Mouse (Mus musculus): Measurements from ENCODE around the gene Zfp867. TPM values are rescaled to one million over a fixed set of nuclear protein-coding genes. Genes with fewer than 3 reads are reported as not detected.
A peak's percentile ranks its signal among the peaks of the same experiment; 100 is the strongest.

Gene Zfp867
- 10.3 and 11.8 TPM in 2 replicates for polyA plus RNA-seq (2014; fragmentation: Nextera tagmentation; extraction: Ambion mirVana)

GRCm38 (mm10) chr11:59472326-59472677 lies at the start of gene Zfp867:
Gene Zfp867 (minus strand): TSS chr11:59472474.
- Histone ChIP-seq H3K36me3 (replicated peaks; ENCODE audit: control insufficient read depth, insufficient read depth, low read depth, low read length) (no peaks in the 10 kb centered on the region), H3K27ac (replicated peaks; ENCODE audit: low read depth, low read length) (0 out of 2 replicates have a peak within 1 kb of the TSS, but pooled peaks have one; percentile 28), H3K9me3 (replicated peaks; ENCODE audit: control insufficient read depth, low read length) (no peaks in the 10 kb centered on the region), H3K4me1 (ENCODE audit: control insufficient read depth, insufficient read depth, low read length) (no peaks in the 10 kb centered on the region), H3K4me2 (ENCODE audit: low read depth, low read length) (peak within 1 kb of the TSS; percentile 86), H3K27me3 (ENCODE audit: control insufficient read depth, insufficient read depth, low read length) (no peaks in the 10 kb centered on the region), H3K4me3 (ENCODE audit: low read depth, low read length) (peak within 1 kb of the TSS; percentile 86), H3K9ac (replicated peaks; ENCODE audit: low read length) (peak within 1 kb of the TSS; percentile 91)
- peak; percentile 64; the same call in 1 of the 2 replicates for ATAC-seq (replicated peaks; ENCODE audit: insufficient number of reproducible peaks, low FRiP score, low TSS enrichment, low read depth)
- peak; percentile 94 for DNase-seq (ENCODE audit: low spot score)
- under 1% methylated on average over 19 of the region's 19 CpGs for WGBS

GRCm38 (mm10) chr11:59519741-59520495 lies 47.6 kb upstream of the Zfp867 start:
- no peak for DNase-seq (ENCODE audit: low spot score)
- no peaks in the 10 kb centered on the region for H3K36me3 ChIP-seq (replicated peaks; ENCODE audit: control insufficient read depth, insufficient read depth, low read depth, low read length)
- WGBS, result 64% methylated on average over 6 of the region's 6 CpGs
- ATAC-seq (replicated peaks; ENCODE audit: insufficient number of reproducible peaks, low FRiP score, low TSS enrichment, low read depth), result no peak
- no peaks in the 10 kb centered on the region for H3K27me3 ChIP-seq (ENCODE audit: control insufficient read depth, insufficient read depth, low read length)
- no peak overlapping the region for H3K4me3 ChIP-seq (ENCODE audit: low read depth, low read length)
- H3K9ac ChIP-seq (replicated peaks; ENCODE audit: low read length), result no peak overlapping the region
- no peak overlapping the region for H3K4me2 ChIP-seq (ENCODE audit: low read depth, low read length)
- no peaks in the 10 kb centered on the region for H3K4me1 ChIP-seq (ENCODE audit: control insufficient read depth, insufficient read depth, low read length)
- H3K27ac ChIP-seq (replicated peaks; ENCODE audit: low read depth, low read length), result no peak overlapping the region
- no peaks in the 10 kb centered on the region for H3K9me3 ChIP-seq (replicated peaks; ENCODE audit: control insufficient read depth, low read length)

GRCm38 (mm10) chr11:59518226-59518625 lies 46.0 kb upstream of the Zfp867 start:
- Histone ChIP-seq H3K4me1 (ENCODE audit: control insufficient read depth, insufficient read depth, low read length) (no peaks in the 10 kb centered on the region), H3K9ac (replicated peaks; ENCODE audit: low read length) (no peak overlapping the region), H3K9me3 (replicated peaks; ENCODE audit: control insufficient read depth, low read length) (no peaks in the 10 kb centered on the region), H3K27ac (replicated peaks; ENCODE audit: low read depth, low read length) (no peak overlapping the region), H3K27me3 (ENCODE audit: control insufficient read depth, insufficient read depth, low read length) (no peaks in the 10 kb centered on the region), H3K4me3 (ENCODE audit: low read depth, low read length) (no peak overlapping the region), H3K4me2 (ENCODE audit: low read depth, low read length) (no peak overlapping the region), H3K36me3 (replicated peaks; ENCODE audit: control insufficient read depth, insufficient read depth, low read depth, low read length) (no peaks in the 10 kb centered on the region)
- DNase-seq (ENCODE audit: low spot score), result no peak
- no peak for ATAC-seq (replicated peaks; ENCODE audit: insufficient number of reproducible peaks, low FRiP score, low TSS enrichment, low read depth)
- 67% methylated on average over 10 of the region's 10 CpGs for WGBS

- DNase-seq (ENCODE audit: low spot score) (no peak), ATAC-seq (replicated peaks; ENCODE audit: insufficient number of reproducible peaks, low FRiP score, low TSS enrichment, low read depth) (no peak)
- Histone ChIP-seq H3K36me3 (replicated peaks; ENCODE audit: control insufficient read depth, insufficient read depth, low read depth, low read length) (no peaks in the 10 kb centered on the region), H3K9ac (replicated peaks; ENCODE audit: low read length) (no peak overlapping the region), H3K27ac (replicated peaks; ENCODE audit: low read depth, low read length) (no peak overlapping the region), H3K27me3 (ENCODE audit: control insufficient read depth, insufficient read depth, low read length) (no peaks in the 10 kb centered on the region), H3K9me3 (replicated peaks; ENCODE audit: control insufficient read depth, low read length) (no peaks in the 10 kb centered on the region), H3K4me1 (ENCODE audit: control insufficient read depth, insufficient read depth, low read length) (no peaks in the 10 kb centered on the region), H3K4me3 (ENCODE audit: low read depth, low read length) (no peak overlapping the region), H3K4me2 (ENCODE audit: low read depth, low read length) (no peak overlapping the region)
- 92% methylated on average over 1 of the region's 1 CpGs for WGBS
These were observed 45.2 kb upstream of the Zfp867 start for GRCm38 (mm10) chr11:59517441-59517840.

- DNase-seq (ENCODE audit: low spot score) (no peak), ATAC-seq (replicated peaks; ENCODE audit: insufficient number of reproducible peaks, low FRiP score, low TSS enrichment, low read depth) (no peak)
- H3K4me2 ChIP-seq (ENCODE audit: low read depth, low read length), result no peak overlapping the region
- no peak overlapping the region for H3K4me3 ChIP-seq (ENCODE audit: low read depth, low read length)
- no peaks in the 10 kb centered on the region for H3K4me1 ChIP-seq (ENCODE audit: control insufficient read depth, insufficient read depth, low read length)
- no peaks in the 10 kb centered on the region for H3K27me3 ChIP-seq (ENCODE audit: control insufficient read depth, insufficient read depth, low read length)
- H3K9me3 ChIP-seq (replicated peaks; ENCODE audit: control insufficient read depth, low read length), result no peaks in the 10 kb centered on the region
- no peak overlapping the region for H3K27ac ChIP-seq (replicated peaks; ENCODE audit: low read depth, low read length)
- H3K36me3 ChIP-seq (replicated peaks; ENCODE audit: control insufficient read depth, insufficient read depth, low read depth, low read length), result no peaks in the 10 kb centered on the region
- 49% methylated on average over 3 of the region's 3 CpGs for WGBS
- no peak overlapping the region for H3K9ac ChIP-seq (replicated peaks; ENCODE audit: low read length)
These were observed 42.5 kb upstream of the Zfp867 start for GRCm38 (mm10) chr11:59514789-59515188.

- DNase-seq (ENCODE audit: low spot score) (no peak), ATAC-seq (replicated peaks; ENCODE audit: insufficient number of reproducible peaks, low FRiP score, low TSS enrichment, low read depth) (no peak)
- no peak overlapping the region for H3K9ac ChIP-seq (replicated peaks; ENCODE audit: low read length)
- H3K27me3 ChIP-seq (ENCODE audit: control insufficient read depth, insufficient read depth, low read length), result no peaks in the 10 kb centered on the region
- H3K4me3 ChIP-seq (ENCODE audit: low read depth, low read length), result no peak overlapping the region
- no peak overlapping the region for H3K4me2 ChIP-seq (ENCODE audit: low read depth, low read length)
- H3K4me1 ChIP-seq (ENCODE audit: control insufficient read depth, insufficient read depth, low read length), result no peaks in the 10 kb centered on the region
- H3K9me3 ChIP-seq (replicated peaks; ENCODE audit: control insufficient read depth, low read length), result no peaks in the 10 kb centered on the region
- H3K27ac ChIP-seq (replicated peaks; ENCODE audit: low read depth, low read length), result no peak overlapping the region
- WGBS, result 60% methylated on average over 6 of the region's 6 CpGs
- H3K36me3 ChIP-seq (replicated peaks; ENCODE audit: control insufficient read depth, insufficient read depth, low read depth, low read length), result no peaks in the 10 kb centered on the region
These were observed 42.1 kb upstream of the Zfp867 start for GRCm38 (mm10) chr11:59514381-59514780.

GRCm38 (mm10) chr11:59513556-59513955 lies 41.3 kb upstream of the Zfp867 start:
- no peak for DNase-seq (ENCODE audit: low spot score)
- WGBS, result 86% methylated on average over 3 of the region's 3 CpGs
- H3K4me1 ChIP-seq (ENCODE audit: control insufficient read depth, insufficient read depth, low read length), result no peaks in the 10 kb centered on the region
- no peak overlapping the region for H3K9ac ChIP-seq (replicated peaks; ENCODE audit: low read length)
- H3K27ac ChIP-seq (replicated peaks; ENCODE audit: low read depth, low read length), result no peak overlapping the region
- ATAC-seq (replicated peaks; ENCODE audit: insufficient number of reproducible peaks, low FRiP score, low TSS enrichment, low read depth), result no peak
- no peak overlapping the region for H3K4me2 ChIP-seq (ENCODE audit: low read depth, low read length)
- H3K9me3 ChIP-seq (replicated peaks; ENCODE audit: control insufficient read depth, low read length), result no peaks in the 10 kb centered on the region
- no peaks in the 10 kb centered on the region for H3K27me3 ChIP-seq (ENCODE audit: control insufficient read depth, insufficient read depth, low read length)
- H3K36me3 ChIP-seq (replicated peaks; ENCODE audit: control insufficient read depth, insufficient read depth, low read depth, low read length), result no peaks in the 10 kb centered on the region
- no peak overlapping the region for H3K4me3 ChIP-seq (ENCODE audit: low read depth, low read length)

GRCm38 (mm10) chr11:59512733-59513132 lies 40.5 kb upstream of the Zfp867 start:
- Histone ChIP-seq H3K27ac (replicated peaks; ENCODE audit: low read depth, low read length) (no peak overlapping the region), H3K4me2 (ENCODE audit: low read depth, low read length) (no peak overlapping the region), H3K9ac (replicated peaks; ENCODE audit: low read length) (no peak overlapping the region), H3K36me3 (replicated peaks; ENCODE audit: control insufficient read depth, insufficient read depth, low read depth, low read length) (no peaks in the 10 kb centered on the region), H3K9me3 (replicated peaks; ENCODE audit: control insufficient read depth, low read length) (no peaks in the 10 kb centered on the region), H3K27me3 (ENCODE audit: control insufficient read depth, insufficient read depth, low read length) (no peaks in the 10 kb centered on the region), H3K4me3 (ENCODE audit: low read depth, low read length) (no peak overlapping the region), H3K4me1 (ENCODE audit: control insufficient read depth, insufficient read depth, low read length) (no peaks in the 10 kb centered on the region)
- WGBS, result 84% methylated on average over 10 of the region's 10 CpGs
- no peak for ATAC-seq (replicated peaks; ENCODE audit: insufficient number of reproducible peaks, low FRiP score, low TSS enrichment, low read depth)
- DNase-seq (ENCODE audit: low spot score), result no peak
